Mouse (Mus musculus) midbrain, embryonic 16.5 days (tissue): ENCODE results near the gene Plekhg4. TPM values are rescaled to one million over a fixed set of nuclear protein-coding genes. Genes with fewer than 3 reads are reported as not detected.

Source experiments
- polyA plus RNA-seq: library from polyadenylated mRNA; unstranded; fragments of >200 nt; fragmentation: Nextera tagmentation; extraction: Ambion mirVana; gene quantifications from 2 replicates; pipeline ENCODE4 v1.2.1, GENCODE M21; 2015

The Plekhg4 gene
- polyA plus RNA-seq, 1 experiment from 2014 or later = 2.4 TPM

Other genes with a start within 250 kb of the Plekhg4 start
- gene Ces4a, start 241.5 kb upstream of the Plekhg4 start, polyA plus RNA-seq = not detected in 2 replicates
- 19.7 and 22.9 TPM in 2 replicates for gene Cbfb, start 202.6 kb upstream of the Plekhg4 start, polyA plus RNA-seq
- 34.6 and 37.5 TPM in 2 replicates for gene D230025D16Rik, start 148.1 kb upstream of the Plekhg4 start, polyA plus RNA-seq
- 5.8 and 8.9 TPM in 2 replicates for gene B3gnt9, start 118.1 kb upstream of the Plekhg4 start, polyA plus RNA-seq
- gene Tradd, start 108.7 kb upstream of the Plekhg4 start, polyA plus RNA-seq = 12.8 and 14.0 TPM in 2 replicates
- 0.82 and 1.1 TPM in 2 replicates for gene Fbxl8, start 108.6 kb upstream of the Plekhg4 start, polyA plus RNA-seq
- 0.35 and 0.40 TPM in 2 replicates for gene Hsf4, start 103.5 kb upstream of the Plekhg4 start, polyA plus RNA-seq
- 4.5 and 4.7 TPM in 2 replicates for gene Nol3, start 97.1 kb upstream of the Plekhg4 start, polyA plus RNA-seq
- gene 4931428F04Rik, start 83.4 kb upstream of the Plekhg4 start, polyA plus RNA-seq = 168 and 175 TPM in 2 replicates
- 10.5 and 12.0 TPM in 2 replicates for gene Exoc3l, start 77.2 kb upstream of the Plekhg4 start, polyA plus RNA-seq
- gene E2f4, start 75.6 kb upstream of the Plekhg4 start, polyA plus RNA-seq = 40.1 and 41.6 TPM in 2 replicates
- gene Elmo3, start 67.7 kb upstream of the Plekhg4 start, polyA plus RNA-seq = 0.88 and 1.1 TPM in 2 replicates
- gene Lrrc29, start 47.0 kb upstream of the Plekhg4 start, polyA plus RNA-seq = 0.83 and 0.88 TPM in 2 replicates
- gene Tmem208, start 46.9 kb upstream of the Plekhg4 start, polyA plus RNA-seq = 118 and 143 TPM in 2 replicates
- 0.49 and 1.0 TPM in 2 replicates for gene Fhod1, start 25.3 kb upstream of the Plekhg4 start, polyA plus RNA-seq
- 13.3 and 15.1 TPM in 2 replicates for gene Slc9a5, start 24.4 kb upstream of the Plekhg4 start, polyA plus RNA-seq
- not detected in 2 replicates for gene Kctd19, start 40.2 kb downstream of the Plekhg4 start, polyA plus RNA-seq
- gene Lrrc36, start 40.3 kb downstream of the Plekhg4 start, polyA plus RNA-seq = 0.85 and 0.89 TPM in 2 replicates
- 153 and 159 TPM in 2 replicates for gene Tppp3, start 98.3 kb downstream of the Plekhg4 start, polyA plus RNA-seq
- 33.6 and 38.4 TPM in 2 replicates for gene Zdhhc1, start 123.6 kb downstream of the Plekhg4 start, polyA plus RNA-seq
- gene Hsd11b2, start 145.5 kb downstream of the Plekhg4 start, polyA plus RNA-seq = 2.7 and 3.6 TPM in 2 replicates
- gene Atp6v0d1, start 192.8 kb downstream of the Plekhg4 start, polyA plus RNA-seq = 226 and 244 TPM in 2 replicates
- gene Ripor1, start 232.0 kb downstream of the Plekhg4 start, polyA plus RNA-seq = 33.8 and 35.2 TPM in 2 replicates